Mouse (Mus musculus): ENCODE data around the gene Olfr1195.
"Not testable (repeated sequence)": the region's sequence is repeated elsewhere in the genome, so short reads cannot be mapped to it uniquely, and the experiment has no call there.

Olfr1195 gene

DNA sequence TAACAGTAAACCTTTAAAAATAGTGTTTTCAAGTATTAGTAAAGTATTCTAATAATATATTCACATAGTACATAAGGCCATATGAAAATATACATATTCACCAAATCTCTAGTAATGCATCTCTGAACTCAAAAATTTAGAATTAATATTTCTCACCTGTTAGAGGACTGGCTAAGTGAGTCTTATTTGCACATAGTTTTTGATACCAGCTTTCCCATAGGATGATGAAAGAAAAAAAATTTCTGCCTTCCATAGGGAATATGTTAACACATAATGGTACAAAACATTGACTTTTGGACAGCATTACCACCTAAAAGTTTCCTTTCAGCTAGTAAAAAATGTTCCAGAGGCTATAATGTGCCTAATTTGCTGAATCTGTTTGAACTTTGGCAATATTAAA, at the start of gene Olfr1195:
Olfr1195 (minus strand) TSS at position 101 of the 400 bp plus-strand sequence.
- no peak for DNase-seq (ENCODE audit: extremely low read depth, insufficient read length, low spot score)

GRCm38 (mm10) chr2:88732266-88732665, 43.3 kb upstream of the Olfr1195 start, which contains the start of gene Olfr1197:
Olfr1197 (minus strand) TSS chr2:88732366.
- no peak for DNase-seq (ENCODE audit: extremely low read depth, insufficient read length, low spot score)

GRCm38 (mm10) chr2:88704497-88704896, 15.5 kb upstream of the Olfr1195 start, which contains the start of gene Olfr1196:
Olfr1196 (minus strand) TSS chr2:88704597.
- DNase-seq (ENCODE audit: extremely low read depth, insufficient read length, low spot score) = no peak

GRCm38 (mm10) chr2:88675328-88675727, 13.7 kb downstream of the Olfr1195 start, which contains the start of gene Olfr1193:
Olfr1193 (plus strand) TSS chr2:88675628.
- DNase-seq (ENCODE audit: extremely low read depth, insufficient read length, low spot score) = not testable (repeated sequence)

DNA sequence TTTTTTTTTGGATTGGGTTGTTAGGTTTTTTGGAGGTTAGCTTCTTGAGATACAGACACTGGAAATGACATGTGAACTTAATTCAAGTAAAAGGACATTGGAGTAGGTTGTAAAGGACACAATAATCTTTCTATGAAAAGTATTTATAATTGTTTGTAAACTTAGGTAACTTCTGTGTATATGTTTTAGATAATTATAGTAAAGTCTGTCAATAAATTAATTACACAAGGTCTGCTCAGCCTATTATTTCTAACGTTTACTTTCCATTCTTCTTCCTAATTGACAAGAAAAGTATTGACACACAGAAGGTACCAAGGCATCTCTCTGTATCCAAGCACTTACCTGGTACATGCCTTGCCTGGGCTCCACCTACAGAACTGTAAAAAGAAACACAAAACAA, 40.8 kb downstream of the Olfr1195 start, which contains the start of gene Olfr1192-ps1:
Olfr1192-ps1 (plus strand) TSS at position 301 of the 400 bp plus-strand sequence.
- DNase-seq (ENCODE audit: extremely low read depth, insufficient read length, low spot score) = no peak

DNA sequence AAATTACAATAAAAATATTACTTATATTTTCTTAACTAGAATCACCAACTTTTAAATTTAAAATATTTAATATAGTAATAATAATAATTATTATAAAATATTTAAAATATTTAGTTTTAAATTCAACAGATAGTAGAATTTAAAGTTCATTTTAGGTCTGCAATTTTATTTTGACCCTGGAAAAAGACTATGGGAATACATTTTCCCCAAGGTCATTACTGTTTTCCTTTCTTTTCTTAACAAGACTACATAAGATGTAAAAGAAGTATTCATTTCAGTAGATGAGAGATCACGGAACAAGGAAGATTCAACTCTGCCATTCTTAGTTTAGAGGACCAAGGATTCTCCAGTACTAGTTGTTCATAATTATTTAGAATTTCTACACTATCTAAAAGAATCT, 48.7 kb downstream of the Olfr1195 start, which contains the start of gene Olfr1191-ps1:
Olfr1191-ps1 (plus strand) TSS at position 301 of the 400 bp plus-strand sequence.
- DNase-seq (ENCODE audit: extremely low read depth, insufficient read length, low spot score) = not testable (repeated sequence)

Measured in 3134 (cell line).